Mouse (Mus musculus): ENCODE results near the gene Lonp2. TPM values are rescaled to one million over a fixed set of nuclear protein-coding genes. Genes with fewer than 3 reads are reported as not detected.

Gene Lonp2
- polyA plus RNA-seq, 1 experiment from 2014 or later: 55.6 TPM

- no peak overlapping the region for H3K4me3 ChIP-seq
- no peaks in the 10 kb centered on the region for H3K9me3 ChIP-seq
- no peak for ATAC-seq (ENCODE audit: borderline replicate concordance, extremely low read depth, low FRiP score, low TSS enrichment)
- H3K27me3 ChIP-seq: no peaks in the 10 kb centered on the region
- H3K4me2 ChIP-seq: no peak overlapping the region
- 81% methylated on average over 1 of the region's 1 CpGs for WGBS
- no peaks in the 10 kb centered on the region for H3K36me3 ChIP-seq
- no peaks in the 10 kb centered on the region for H3K4me1 ChIP-seq
- H3K27ac ChIP-seq: no peak overlapping the region
- no peak overlapping the region for H3K9ac ChIP-seq
These were observed 68.3 kb downstream of the Lonp2 start for GRCm38 (mm10) chr8:86692107-86692506.

GRCm38 (mm10) chr8:86694011-86694410, 70.2 kb downstream of the Lonp2 start:
- Histone ChIP-seq H3K9me3 (no peaks in the 10 kb centered on the region), H3K4me3 (no peak overlapping the region), H3K4me1 (no peaks in the 10 kb centered on the region), H3K4me2 (no peak overlapping the region), H3K36me3 (no peaks in the 10 kb centered on the region), H3K9ac (no peak overlapping the region), H3K27ac (no peak overlapping the region), H3K27me3 (no peaks in the 10 kb centered on the region)
- ATAC-seq (ENCODE audit: borderline replicate concordance, extremely low read depth, low FRiP score, low TSS enrichment): no peak
- 63% methylated on average over 1 of the region's 1 CpGs for WGBS

- Histone ChIP-seq H3K9ac (no peak overlapping the region), H3K27ac (no peak overlapping the region), H3K4me1 (no peaks in the 10 kb centered on the region), H3K4me2 (no peak overlapping the region), H3K4me3 (no peak overlapping the region), H3K27me3 (no peaks in the 10 kb centered on the region), H3K9me3 (no peaks in the 10 kb centered on the region), H3K36me3 (no peaks in the 10 kb centered on the region)
- 91% methylated on average over 2 of the region's 2 CpGs for WGBS
- no peak for ATAC-seq (ENCODE audit: borderline replicate concordance, extremely low read depth, low FRiP score, low TSS enrichment)
These were observed 71.9 kb downstream of the Lonp2 start for GRCm38 (mm10) chr8:86695703-86696102.

- Histone ChIP-seq H3K4me2 (no peak overlapping the region), H3K27ac (no peak overlapping the region), H3K9ac (no peak overlapping the region), H3K4me1 (no peaks in the 10 kb centered on the region), H3K27me3 (no peaks in the 10 kb centered on the region), H3K36me3 (no peaks in the 10 kb centered on the region), H3K4me3 (no peak overlapping the region), H3K9me3 (no peaks in the 10 kb centered on the region)
- WGBS: 69% methylated on average over 1 of the region's 1 CpGs
- no peak for ATAC-seq (ENCODE audit: borderline replicate concordance, extremely low read depth, low FRiP score, low TSS enrichment)
These were observed 75.1 kb downstream of the Lonp2 start for GRCm38 (mm10) chr8:86698811-86699421.

DNA sequence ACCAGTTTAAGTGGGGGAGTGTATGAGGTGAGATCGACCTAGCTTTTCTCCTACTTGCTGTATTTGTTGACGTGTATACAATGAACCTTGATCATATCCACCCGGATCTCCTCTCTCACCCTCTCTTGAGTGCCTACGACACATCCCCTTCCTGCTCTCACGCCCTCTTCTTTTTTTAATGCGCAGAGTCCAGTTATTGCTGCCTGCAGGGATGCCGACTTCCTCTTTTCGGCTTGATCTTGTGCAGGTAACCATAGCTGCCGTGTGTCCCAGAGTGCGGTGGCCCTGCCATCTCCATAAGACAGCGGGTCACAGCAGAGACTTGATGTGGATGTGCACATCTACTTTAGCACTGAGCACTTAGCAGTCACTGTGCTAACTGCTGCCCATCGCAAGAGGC, 75.6 kb downstream of the Lonp2 start:
- H3K9me3 ChIP-seq: no peaks in the 10 kb centered on the region
- no peak for ATAC-seq (ENCODE audit: borderline replicate concordance, extremely low read depth, low FRiP score, low TSS enrichment)
- WGBS: 83% methylated on average over 12 of the region's 12 CpGs

DNA sequence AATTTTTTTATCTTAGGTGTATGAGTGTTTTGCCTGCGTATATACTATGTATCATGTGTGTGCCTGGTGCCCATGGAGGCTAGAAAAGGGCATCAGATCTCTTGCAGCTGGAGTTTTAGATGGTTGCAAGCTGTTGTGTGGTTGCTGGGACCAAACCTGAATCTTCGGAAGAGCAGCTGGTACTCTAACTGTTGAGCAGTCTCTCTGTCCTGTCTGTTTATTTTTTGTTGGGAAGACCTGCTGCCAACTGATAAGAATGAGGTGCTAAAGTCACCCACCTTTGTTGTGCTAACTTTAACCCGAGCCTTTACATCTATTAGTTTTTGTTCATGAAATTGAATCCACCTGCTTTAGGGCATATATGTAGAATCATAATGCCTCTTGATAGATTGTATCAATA, 78.6 kb downstream of the Lonp2 start:
- no peaks in the 10 kb centered on the region for H3K4me1 ChIP-seq
- H3K27me3 ChIP-seq: no peaks in the 10 kb centered on the region
- 68% methylated on average over 3 of the region's 3 CpGs for WGBS
- no peaks in the 10 kb centered on the region for H3K36me3 ChIP-seq
- no peak overlapping the region for H3K4me3 ChIP-seq
- no peak overlapping the region for H3K27ac ChIP-seq
- ATAC-seq (ENCODE audit: borderline replicate concordance, extremely low read depth, low FRiP score, low TSS enrichment): no peak
- no peaks in the 10 kb centered on the region for H3K9me3 ChIP-seq
- H3K9ac ChIP-seq: no peak overlapping the region
- H3K4me2 ChIP-seq: no peak overlapping the region

More for the DNA sequence above, 75.6 kb downstream of the Lonp2 start:
- no peaks in the 10 kb centered on the region for H3K27me3 ChIP-seq
- no peaks in the 10 kb centered on the region for H3K4me1 ChIP-seq
- no peak overlapping the region for H3K9ac ChIP-seq
- H3K36me3 ChIP-seq: no peaks in the 10 kb centered on the region
- no peak overlapping the region for H3K27ac ChIP-seq
- H3K4me3 ChIP-seq: no peak overlapping the region
- H3K4me2 ChIP-seq: no peak overlapping the region

GRCm38 (mm10) chr8:86705317-86705716, 81.5 kb downstream of the Lonp2 start:
- Histone ChIP-seq H3K36me3 (peaks cover 6% of the 10 kb centered on the region; the same call in 1 of the 2 replicates), H3K27ac (no peak overlapping the region), H3K9ac (no peak overlapping the region), H3K9me3 (no peaks in the 10 kb centered on the region), H3K4me3 (no peak overlapping the region), H3K4me2 (no peak overlapping the region), H3K27me3 (no peaks in the 10 kb centered on the region), H3K4me1 (no peaks in the 10 kb centered on the region)
- WGBS: 79% methylated on average over 3 of the region's 3 CpGs
- ATAC-seq (ENCODE audit: borderline replicate concordance, extremely low read depth, low FRiP score, low TSS enrichment): no peak

DNA sequence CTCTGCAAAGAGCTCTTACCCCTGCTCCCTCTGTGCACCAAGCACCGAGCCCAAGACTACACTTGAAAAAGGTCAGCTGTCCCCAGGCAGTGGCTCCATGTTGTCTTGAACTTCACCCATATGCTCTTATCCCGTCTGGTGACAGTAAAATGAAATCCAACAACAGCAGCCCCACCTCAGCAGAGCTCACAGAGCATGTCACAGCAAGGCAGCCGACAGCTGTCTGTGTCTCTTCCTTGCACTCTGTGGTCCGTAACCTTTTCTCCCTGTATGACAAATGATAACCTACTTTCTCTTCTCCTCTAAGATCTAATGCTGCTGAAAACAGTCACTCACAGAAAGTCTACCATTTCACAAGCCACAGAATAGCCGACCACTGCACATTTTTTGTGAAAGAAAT, 82.9 kb downstream of the Lonp2 start:
- Histone ChIP-seq H3K27ac (no peak overlapping the region), H3K9ac (no peak overlapping the region), H3K4me3 (no peak overlapping the region), H3K4me1 (no peaks in the 10 kb centered on the region), H3K27me3 (no peaks in the 10 kb centered on the region), H3K4me2 (no peak overlapping the region), H3K9me3 (no peaks in the 10 kb centered on the region), H3K36me3 (peaks cover 6% of the 10 kb centered on the region; the same call in 1 of the 2 replicates)
- 72% methylated on average over 5 of the region's 5 CpGs for WGBS
- no peak for ATAC-seq (ENCODE audit: borderline replicate concordance, extremely low read depth, low FRiP score, low TSS enrichment)

DNA sequence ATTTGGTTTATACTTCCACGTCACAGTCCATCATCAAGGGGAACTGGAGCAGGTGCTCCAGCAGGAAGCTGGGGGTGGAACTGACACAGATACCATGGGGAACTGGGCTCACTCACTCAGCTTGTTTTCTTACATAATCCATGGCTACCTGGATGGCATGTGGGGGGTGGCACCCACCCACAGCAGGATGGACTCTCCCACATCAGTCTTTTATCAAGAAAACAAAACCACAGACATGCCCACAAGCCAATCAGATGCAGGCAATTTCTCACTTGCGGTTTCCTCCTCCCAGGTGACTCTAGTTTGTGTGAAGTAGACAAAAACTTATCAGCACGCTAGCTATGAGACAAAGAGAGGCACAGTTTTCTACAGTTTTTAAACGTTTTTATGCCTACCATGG, 84.0 kb downstream of the Lonp2 start:
- Histone ChIP-seq H3K4me1 (no peaks in the 10 kb centered on the region), H3K27me3 (no peaks in the 10 kb centered on the region), H3K36me3 (peaks cover 6% of the 10 kb centered on the region; the same call in 1 of the 2 replicates), H3K9ac (no peak overlapping the region), H3K27ac (no peak overlapping the region), H3K4me2 (no peak overlapping the region), H3K9me3 (no peaks in the 10 kb centered on the region), H3K4me3 (no peak overlapping the region)
- no peak for ATAC-seq (ENCODE audit: borderline replicate concordance, extremely low read depth, low FRiP score, low TSS enrichment)
- WGBS: 64% methylated on average over 4 of the region's 4 CpGs

DNA sequence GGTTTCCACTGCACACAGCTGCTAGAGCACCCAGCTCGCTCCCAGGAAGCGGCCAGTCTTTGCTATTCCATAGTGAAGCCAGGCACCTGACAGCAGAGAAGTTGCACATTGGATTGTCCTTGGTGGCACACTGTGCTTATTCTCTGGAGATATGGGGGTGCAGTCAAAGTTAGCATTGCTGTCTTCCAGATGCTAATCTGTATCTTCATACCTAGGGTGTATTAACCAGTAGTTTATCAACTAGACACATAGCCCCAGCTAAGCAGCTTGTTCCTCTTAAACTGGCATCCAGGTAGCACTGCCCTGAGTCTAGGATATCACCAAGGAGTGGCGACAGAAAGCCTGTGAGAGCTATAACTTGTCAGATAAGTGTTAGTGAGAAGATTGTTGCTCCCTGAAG, 88.8 kb downstream of the Lonp2 start:
- WGBS: 85% methylated on average over 3 of the region's 3 CpGs
- Histone ChIP-seq H3K9ac (no peak overlapping the region), H3K4me1 (no peaks in the 10 kb centered on the region), H3K9me3 (no peaks in the 10 kb centered on the region), H3K4me2 (no peak overlapping the region), H3K27ac (no peak overlapping the region), H3K27me3 (no peaks in the 10 kb centered on the region), H3K36me3 (peaks cover 15% of the 10 kb centered on the region), H3K4me3 (no peak overlapping the region)
- ATAC-seq (ENCODE audit: borderline replicate concordance, extremely low read depth, low FRiP score, low TSS enrichment): no peak

DNA sequence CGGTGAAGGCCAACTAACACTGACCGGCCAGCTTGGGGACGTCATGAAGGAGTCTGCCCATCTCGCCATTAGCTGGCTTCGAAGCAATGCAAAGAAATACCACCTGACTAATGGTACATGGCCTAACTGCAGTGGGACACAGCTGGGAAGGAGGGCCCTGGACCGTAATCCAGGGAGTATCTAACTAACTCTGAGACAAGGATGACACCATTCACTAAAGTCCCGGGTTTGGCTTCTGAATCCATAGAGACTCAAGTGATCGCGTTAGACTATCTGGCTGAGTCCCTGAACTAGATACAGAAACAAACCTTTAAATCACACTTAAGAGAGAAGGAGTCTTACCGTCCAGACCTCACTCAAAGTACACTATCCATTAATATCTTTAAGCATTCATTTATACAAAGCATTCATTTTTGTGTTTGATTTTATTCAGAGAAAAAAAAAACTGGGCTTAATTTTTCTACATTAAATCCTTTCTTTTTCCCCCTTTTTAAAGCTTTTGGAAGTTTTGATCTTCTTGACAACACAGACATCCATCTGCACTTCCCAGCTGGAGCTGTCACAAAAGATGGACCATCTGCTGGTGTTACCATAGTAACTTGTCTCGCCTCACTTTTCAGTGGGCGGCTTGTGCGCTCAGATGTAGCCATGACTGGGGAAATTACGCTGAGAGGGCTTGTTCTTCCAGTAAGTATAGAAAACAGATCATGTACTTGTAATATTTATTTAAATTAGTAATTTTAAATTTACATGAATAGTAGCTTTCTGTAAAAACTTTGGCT, 89.8 kb downstream of the Lonp2 start:
- Histone ChIP-seq H3K36me3 (peaks cover 16% of the 10 kb centered on the region), H3K9me3 (no peaks in the 10 kb centered on the region), H3K4me2 (no peak overlapping the region), H3K9ac (no peak overlapping the region), H3K4me1 (0 out of 2 replicates have a peak, but pooled peaks cover 3% of the 10 kb centered on the region), H3K27ac (no peak overlapping the region), H3K27me3 (no peaks in the 10 kb centered on the region), H3K4me3 (no peak overlapping the region)
- ATAC-seq (ENCODE audit: borderline replicate concordance, extremely low read depth, low FRiP score, low TSS enrichment): no peak
- WGBS: 69% methylated on average over 14 of the region's 14 CpGs

GRCm38 (mm10) chr8:86718332-86718994, 94.6 kb downstream of the Lonp2 start:
- H3K27ac ChIP-seq: 0 out of 2 replicates have a peak overlapping the region, but pooled peaks have one; percentile 29
- H3K27me3 ChIP-seq: no peaks in the 10 kb centered on the region
- H3K9me3 ChIP-seq: no peaks in the 10 kb centered on the region
- WGBS: 65% methylated on average over 2 of the region's 2 CpGs
- no peak overlapping the region for H3K4me2 ChIP-seq
- H3K4me1 ChIP-seq: 0 out of 2 replicates have a peak, but pooled peaks cover 8% of the 10 kb centered on the region
- H3K36me3 ChIP-seq: peaks cover 30% of the 10 kb centered on the region
- no peak overlapping the region for H3K4me3 ChIP-seq
- no peak overlapping the region for H3K9ac ChIP-seq
- ATAC-seq (ENCODE audit: borderline replicate concordance, extremely low read depth, low FRiP score, low TSS enrichment): peak; percentile 72; the same call in 1 of the 2 replicates

Measured in lung, embryonic 15.5 days (tissue).